ENCODE assay signal across 15 mouse cellular contexts in genomic region chr9:63136756-63137614, GRCm38 (mm10). TPM values are rescaled to one million over a fixed set of nuclear protein-coding genes. Genes with fewer than 3 reads are reported as not detected.
A peak's percentile ranks its signal among the peaks of the same experiment; 100 is the strongest.
DNase-seq lines count a peak whose midpoint lies in the region; ATAC-seq and TF ChIP-seq lines count a peak whose summit lies in the region.
"Had no signal": no experiment of that assay in that cellular context is flagged by ENCODE, and none has a peak within 500 bp of the region (broad histone marks: within the 10 kb centered on the region; RNA-seq: fewer than 3 reads in every experiment).

No protein-coding gene starts in this region.

- peak; percentile 18 for DNase-seq in cerebellum, adult 11-12 months
- DNase-seq in cerebellum, postnatal 25 days = no peak
- peak; percentile 52 for DNase-seq in embryonic facial prominence, embryonic 10.5 days (ENCODE audit: low spot score)
- peak; percentile 49 for DNase-seq in neural tube, embryonic 10.5 days (ENCODE audit: extremely low spot score, low spot score)
- no peak for DNase-seq in lung, postnatal 10 days
- DNase-seq: heart, adult 18-20 months; lung, embryonic 14.5 days; right cerebral cortex, adult 18-20 months; thymus, postnatal 4 days had no signal

- no peak overlapping the region for H3K4me3 ChIP-seq in intestine, embryonic 15.5 days (replicated peaks)
- no peak overlapping the region for H3K4me3 ChIP-seq in intestine, postnatal 0 days (ENCODE audit: low read depth, low read length)
- 0 out of 2 replicates have a peak overlapping the region, but pooled peaks have one; percentile 6 for H3K4me3 ChIP-seq in embryonic facial prominence, embryonic 10.5 days
- no peak overlapping the region for H3K4me3 ChIP-seq in kidney, embryonic 16.5 days (ENCODE audit: low read length)
- H3K4me3 ChIP-seq: embryonic facial prominence, embryonic 15.5 days had no signal

- H3K9ac ChIP-seq in intestine, embryonic 15.5 days = no peak overlapping the region
- no peak overlapping the region for H3K9ac ChIP-seq in intestine, postnatal 0 days (ENCODE audit: low read depth, low read length)
- no peak overlapping the region for H3K9ac ChIP-seq in kidney, embryonic 16.5 days (replicated peaks; ENCODE audit: low read length)
- H3K9ac ChIP-seq: embryonic facial prominence, embryonic 15.5 days; lung, embryonic 14.5 days had no signal

- peaks cover 78% of the 10 kb centered on the region for H3K27me3 ChIP-seq in intestine, embryonic 15.5 days (replicated peaks)
- H3K27me3 ChIP-seq in intestine, postnatal 0 days (replicated peaks; ENCODE audit: control insufficient read depth, insufficient read depth, low read length) = peaks cover 82% of the 10 kb centered on the region
- H3K27me3 ChIP-seq in embryonic facial prominence, embryonic 10.5 days (replicated peaks; ENCODE audit: low read depth, poor library complexity, severe bottlenecking) = peaks cover 89% of the 10 kb centered on the region
- peaks cover 85% of the 10 kb centered on the region for H3K27me3 ChIP-seq in kidney, embryonic 16.5 days (ENCODE audit: insufficient read depth, low read length)

- H3K36me3 ChIP-seq in intestine, embryonic 15.5 days = no peaks in the 10 kb centered on the region
- no peaks in the 10 kb centered on the region for H3K36me3 ChIP-seq in intestine, postnatal 0 days (ENCODE audit: control insufficient read depth, insufficient read depth)
- no peaks in the 10 kb centered on the region for H3K36me3 ChIP-seq in embryonic facial prominence, embryonic 10.5 days (replicated peaks)
- no peaks in the 10 kb centered on the region for H3K36me3 ChIP-seq in kidney, embryonic 16.5 days (ENCODE audit: insufficient read depth, low read length)
- H3K36me3 ChIP-seq: embryonic facial prominence, embryonic 15.5 days; G1E had no signal

- H3K27ac ChIP-seq in intestine, embryonic 15.5 days = no peak overlapping the region
- H3K27ac ChIP-seq in intestine, postnatal 0 days (ENCODE audit: low read depth, low read length) = no peak overlapping the region
- H3K27ac ChIP-seq in embryonic facial prominence, embryonic 10.5 days (replicated peaks) = no peak overlapping the region
- no peak overlapping the region for H3K27ac ChIP-seq in kidney, embryonic 16.5 days (ENCODE audit: low read length)
- H3K27ac ChIP-seq: embryonic facial prominence, embryonic 15.5 days had no signal

- ATAC-seq in intestine, embryonic 15.5 days = no peak
- ATAC-seq in intestine, postnatal 0 days = no peak
- ATAC-seq in kidney, embryonic 16.5 days (ENCODE audit: low FRiP score, low TSS enrichment) = no peak

- 0 out of 2 replicates have a peak overlapping the region, but pooled peaks have one; percentile 5 for H3K4me2 ChIP-seq in intestine, embryonic 15.5 days (replicated peaks)
- H3K4me2 ChIP-seq in intestine, postnatal 0 days (replicated peaks; ENCODE audit: low read depth) = no peak overlapping the region
- H3K4me2 ChIP-seq in kidney, embryonic 16.5 days (replicated peaks; ENCODE audit: low read depth, low read length) = no peak overlapping the region
- H3K4me2 ChIP-seq: embryonic facial prominence, embryonic 15.5 days; lung, embryonic 14.5 days had no signal

- no peaks in the 10 kb centered on the region for H3K9me3 ChIP-seq in intestine, embryonic 15.5 days
- no peaks in the 10 kb centered on the region for H3K9me3 ChIP-seq in intestine, postnatal 0 days (ENCODE audit: control insufficient read depth)
- H3K9me3 ChIP-seq in embryonic facial prominence, embryonic 10.5 days = no peaks in the 10 kb centered on the region
- no peaks in the 10 kb centered on the region for H3K9me3 ChIP-seq in kidney, embryonic 16.5 days (ENCODE audit: low read length)
- H3K9me3 ChIP-seq: embryonic facial prominence, embryonic 15.5 days had no signal

- TF ChIP-seq CTCF in intestine, postnatal 0 days (IDR thresholded peaks at IDR 0.05; ENCODE audit: low read depth) = no peak

- WGBS in intestine, embryonic 15.5 days = 7% methylated on average over 19 of the region's 19 CpGs
- WGBS in intestine, postnatal 0 days = 9% methylated on average over 19 of the region's 19 CpGs
- 1% methylated on average over 19 of the region's 19 CpGs for WGBS in embryonic facial prominence, embryonic 10.5 days
- 8% methylated on average over 19 of the region's 19 CpGs for WGBS in kidney, embryonic 16.5 days

- H3K4me1 ChIP-seq in intestine, embryonic 15.5 days (replicated peaks) = peaks cover 31% of the 10 kb centered on the region
- H3K4me1 ChIP-seq in intestine, postnatal 0 days (replicated peaks; ENCODE audit: control insufficient read depth, insufficient read depth, low read length) = no peaks in the 10 kb centered on the region; the same call in 1 of the 2 replicates
- peaks cover 62% of the 10 kb centered on the region for H3K4me1 ChIP-seq in embryonic facial prominence, embryonic 10.5 days
- peaks cover 36% of the 10 kb centered on the region for H3K4me1 ChIP-seq in kidney, embryonic 16.5 days (ENCODE audit: insufficient read depth, low read length)

RNA-seq across cellular contexts. Expression of gene Skor1, which starts 11.8 kb away (rescaled TPM):
- not detected in 2 replicates for polyA plus RNA-seq in intestine, embryonic 15.5 days (2015; fragmentation: Nextera tagmentation; extraction: Ambion mirVana)
- not detected in 2 replicates for polyA plus RNA-seq in intestine, postnatal 0 days (2015; fragmentation: Nextera tagmentation; extraction: Ambion mirVana)
- polyA plus RNA-seq in embryonic facial prominence, embryonic 10.5 days (2016; fragmentation: Nextera tagmentation; extraction: Ambion mirVana) = 0.06 and 0.10 TPM in 2 replicates
- not detected in 2 replicates for polyA plus RNA-seq in kidney, embryonic 16.5 days (2015; fragmentation: Nextera tagmentation; extraction: Ambion mirVana)
- polyA plus RNA-seq: embryonic facial prominence, embryonic 15.5 days; G1E; large intestine, adult 2 months; lung, embryonic 14.5 days had no signal

Comparison
In these comparisons a context has a peak if more than half of its experiments do, and no peak if none do; other contexts are left out.
1. DNase-seq: peak in cerebellum, adult 11-12 months (single experiment), embryonic facial prominence, embryonic 10.5 days (single experiment) and neural tube, embryonic 10.5 days (single experiment); none in cerebellum, postnatal 25 days (0 of 2) and lung, postnatal 10 days (single experiment).